Mouse (Mus musculus): ENCODE results near the gene Dusp28.

Gene Dusp28

GRCm38 (mm10) chr1:92943219-92943989, 36.6 kb downstream of the Dusp28 start:
- no peak for DNase-seq

- DNase-seq, result no peak
These were observed 41.2 kb downstream of the Dusp28 start for GRCm38 (mm10) chr1:92947966-92948365.

GRCm38 (mm10) chr1:92949426-92949825, 42.6 kb downstream of the Dusp28 start:
- no peak for DNase-seq

- no peak for DNase-seq
These were observed 43.8 kb downstream of the Dusp28 start, which contains the start of gene Gpr35 for GRCm38 (mm10) chr1:92950607-92951006. Gene Gpr35, plus strand, starts transcription at chr1:92950865.

DNA sequence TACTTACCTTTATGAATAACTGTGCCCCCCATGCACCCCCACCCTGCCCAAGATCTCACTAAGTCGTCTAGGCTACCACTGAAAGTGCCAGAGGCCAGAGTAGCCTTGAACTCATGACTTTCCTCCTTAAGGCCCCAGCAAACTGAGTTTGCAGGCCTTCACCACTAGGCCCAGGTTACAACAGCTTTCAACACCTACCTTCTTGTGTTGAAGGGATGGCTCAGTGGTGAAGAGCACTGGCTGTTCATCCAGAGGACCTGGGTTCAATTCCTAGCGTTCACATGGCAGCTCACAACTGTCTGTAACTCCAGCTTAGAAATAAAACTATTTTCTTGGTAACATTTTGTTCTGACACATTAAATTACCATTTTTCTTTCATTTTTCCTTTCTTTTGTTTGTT, 46.9 kb downstream of the Dusp28 start:
- no peak for DNase-seq

DNA sequence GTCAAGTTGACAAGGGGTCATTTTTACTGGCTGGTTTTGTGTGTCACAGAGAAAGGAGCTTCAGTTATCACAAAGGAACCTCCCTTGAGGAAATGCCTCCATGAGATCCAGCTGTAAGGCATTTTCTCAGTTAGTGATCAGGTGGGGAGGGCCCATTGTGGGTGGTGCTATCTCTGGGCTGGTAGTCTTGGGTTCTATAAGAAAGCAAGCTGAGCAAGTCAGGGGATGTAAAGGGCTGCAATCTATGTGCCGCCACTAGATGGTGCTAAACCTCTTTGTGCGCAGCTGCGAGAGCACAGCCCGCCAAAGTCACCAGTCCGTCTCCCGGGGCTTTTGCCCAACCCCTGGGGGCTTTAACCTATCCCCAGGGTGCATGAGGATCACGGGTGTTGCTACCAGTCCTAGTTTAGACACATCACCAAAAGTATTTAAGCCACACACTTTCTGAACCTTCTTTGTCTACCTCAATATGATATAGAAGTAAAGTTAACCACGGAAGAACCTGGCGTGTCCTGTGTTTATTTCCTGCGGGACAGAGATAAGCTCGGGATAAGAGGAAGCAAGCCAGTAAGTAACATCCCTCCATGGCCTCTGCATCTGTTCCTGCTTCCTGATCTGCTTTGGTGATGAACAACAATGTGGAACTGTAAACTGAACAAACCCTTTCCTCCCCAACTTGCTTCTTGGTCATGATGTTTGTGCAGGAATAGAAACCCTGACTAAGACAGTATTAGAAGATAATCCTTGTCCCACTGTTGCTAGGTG, 50.0 kb downstream of the Dusp28 start:
- DNase-seq, result peak; percentile 73
